Mouse (Mus musculus) kidney, postnatal 0 days (tissue): Measurements from ENCODE around the gene Tigar. TPM values are rescaled to one million over a fixed set of nuclear protein-coding genes. Genes with fewer than 3 reads are reported as not detected.

ENCODE experiments used
- ATAC-seq: fragments of 200-750 bp; cut with Nextera tagmentation; replicated peaks from 2 replicates; pipeline ENCODE4 v1.8.0; 2017; ENCODE audit warnings: low read depth, moderate number of reproducible peaks, moderate TSS enrichment, moderate library complexity; ENCODE audit not compliant: low FRiP score
- DNase-seq: peaks from one replicate; pipeline ENCODE4 v3.0.0-alpha.2; 2016; ENCODE audit warnings: low spot score
- H3K27ac ChIP-seq: fragments of 300-500 bp; sonication (generic); 2 replicates; pipeline ENCODE4 v1.5.1; 2014; ENCODE audit warnings: mild to moderate bottlenecking
- H3K27me3 ChIP-seq: fragments of 300-500 bp; sonication (generic); 2 replicates; pipeline ENCODE4 v1.6.1; 2014; ENCODE audit warnings: low read length, mixed read lengths; ENCODE audit not compliant: insufficient read depth
- H3K36me3 ChIP-seq: fragments of 300-500 bp; sonication (generic); 2 replicates; pipeline ENCODE4 v1.6.1; 2014; ENCODE audit warnings: low read length, mixed read lengths; ENCODE audit not compliant: insufficient read depth
- H3K4me1 ChIP-seq: fragments of 300-500 bp; sonication (generic); replicated peaks from 2 replicates; pipeline ENCODE4 v1.6.1; 2014; ENCODE audit warnings: antibody characterized with exemption, low read length, mixed read lengths; ENCODE audit not compliant: insufficient read depth
- H3K4me2 ChIP-seq: fragments of 300-500 bp; sonication (generic); 2 replicates; pipeline ENCODE4 v1.6.1; 2014; ENCODE audit warnings: mild to moderate bottlenecking, low read length, moderate library complexity, mixed read lengths
- H3K4me3 ChIP-seq: fragments of 300-500 bp; sonication (generic); replicated peaks from 2 replicates; pipeline ENCODE4 v1.5.1; 2014; ENCODE audit warnings: low read depth, low read length
- H3K9ac ChIP-seq: fragments of 300-500 bp; sonication (generic); 2 replicates; pipeline ENCODE4 v1.6.1; 2014; ENCODE audit warnings: low read depth, low read length
- H3K9me3 ChIP-seq: fragments of 300-500 bp; sonication (generic); replicated peaks from 2 replicates; pipeline ENCODE4 v1.6.1; 2016; ENCODE audit warnings: low read length, inconsistent platforms, mixed read lengths
- CTCF ChIP-seq: IDR thresholded peaks from 2 replicates; pipeline ENCODE4 v1.5.1; 2016; ENCODE audit warnings: antibody characterized with exemption, low read depth, mild to moderate bottlenecking, moderate library complexity
- WGBS: fragments of 180-500 bp; shearing (Covaris S2); extraction: QIAGEN DNeasy Blood & Tissue Kit; methylation state at CpG from one replicate; pipeline ENCODE4 v1.1.7; 2014; 5-methylcytosine and 5-hydroxymethylcytosine counted together
- polyA plus RNA-seq: library from polyadenylated mRNA; unstranded; fragments of >200 nt; fragmentation: Nextera tagmentation; extraction: Ambion mirVana; gene quantifications from 2 replicates; pipeline ENCODE4 v1.2.1, GENCODE M21; 2015

Tigar gene
- polyA plus RNA-seq, 1 experiment from 2014 or later: 2.6 TPM

GRCm38 (mm10) chr6:127148526-127149302 is 39.4 kb upstream of the Tigar start:
- H3K9ac ChIP-seq: peak overlapping the region; percentile 84
- ATAC-seq (no peak), DNase-seq (peak; percentile 68)
- H3K27me3 ChIP-seq: no peaks in the 10 kb centered on the region
- peaks cover 16% of the 10 kb centered on the region for H3K4me1 ChIP-seq
- peak overlapping the region; percentile 91 for H3K4me2 ChIP-seq
- peak overlapping the region; percentile 80 for H3K4me3 ChIP-seq
- no peaks in the 10 kb centered on the region for H3K9me3 ChIP-seq
- H3K27ac ChIP-seq: no peak overlapping the region; the same call in 1 of the 2 replicates
- WGBS: 9% methylated on average over 20 of the region's 20 CpGs
- no peak for TF ChIP-seq CTCF
- 0 out of 2 replicates have a peak, but pooled peaks cover 6% of the 10 kb centered on the region for H3K36me3 ChIP-seq

- Histone ChIP-seq H3K4me2 (no peak overlapping the region; the same call in 1 of the 2 replicates), H3K9ac (no peak overlapping the region), H3K36me3 (0 out of 2 replicates have a peak, but pooled peaks cover 6% of the 10 kb centered on the region), H3K4me3 (no peak overlapping the region), H3K4me1 (0 out of 2 replicates have a peak, but pooled peaks cover 6% of the 10 kb centered on the region), H3K9me3 (no peaks in the 10 kb centered on the region), H3K27me3 (no peaks in the 10 kb centered on the region), H3K27ac (no peak overlapping the region)
- no peak for ATAC-seq
- WGBS: 0% methylated on average over 4 of the region's 4 CpGs
- peak; percentile 96 for DNase-seq
- peak; percentile 99 for TF ChIP-seq CTCF
Observed at GRCm38 (mm10) chr6:127147665-127148064, 38.3 kb upstream of the Tigar start.

- Histone ChIP-seq H3K4me2 (no peak overlapping the region), H3K4me1 (0 out of 2 replicates have a peak, but pooled peaks cover 3% of the 10 kb centered on the region), H3K27ac (no peak overlapping the region), H3K4me3 (no peak overlapping the region), H3K27me3 (no peaks in the 10 kb centered on the region), H3K36me3 (0 out of 2 replicates have a peak, but pooled peaks cover 6% of the 10 kb centered on the region), H3K9me3 (no peaks in the 10 kb centered on the region), H3K9ac (no peak overlapping the region)
- ATAC-seq (no peak), DNase-seq (no peak)
- WGBS: 71% methylated on average over 3 of the region's 3 CpGs
- TF ChIP-seq CTCF: no peak
Observed at GRCm38 (mm10) chr6:127146322-127146947, 37.1 kb upstream of the Tigar start.

DNA sequence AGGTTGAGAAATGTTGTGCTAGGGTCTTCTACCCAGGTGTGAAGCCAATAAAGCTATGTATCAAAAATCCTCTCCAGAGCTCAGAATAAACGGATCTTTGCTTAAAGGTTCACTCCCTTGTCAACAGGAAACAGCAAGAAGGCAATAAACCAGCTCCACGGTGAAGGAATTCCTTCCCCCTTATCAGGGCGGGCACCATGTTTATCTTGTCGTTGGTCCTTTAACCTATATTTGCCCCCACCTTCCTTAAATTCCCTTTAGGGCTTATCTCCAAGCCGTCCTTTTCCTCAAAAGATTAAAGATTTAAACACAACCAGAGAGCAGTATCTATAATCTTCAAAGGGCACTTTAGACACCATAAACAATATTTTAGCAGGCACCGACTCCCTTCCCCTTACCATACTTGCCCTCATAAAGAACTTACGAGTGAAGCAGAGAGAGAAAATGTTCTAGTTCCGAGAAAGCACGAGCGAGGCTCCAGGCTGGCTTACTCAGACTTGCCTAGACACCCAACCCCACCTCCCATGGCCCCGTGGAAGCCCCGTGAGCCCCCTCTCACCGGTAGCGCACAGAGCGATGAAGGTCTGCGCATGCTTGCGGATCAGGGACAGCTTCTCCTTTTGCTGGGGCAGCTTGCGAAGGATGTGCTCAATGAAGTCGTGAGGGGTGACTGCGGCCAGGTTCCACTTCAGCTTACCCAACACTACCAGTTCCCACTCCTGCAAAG is 36.3 kb upstream of the Tigar start:
- 59% methylated on average over 20 of the region's 20 CpGs for WGBS
- H3K27me3 ChIP-seq: no peaks in the 10 kb centered on the region
- no peak overlapping the region for H3K4me2 ChIP-seq
- H3K4me1 ChIP-seq: no peaks in the 10 kb centered on the region
- H3K36me3 ChIP-seq: peaks cover 6% of the 10 kb centered on the region; the same call in 1 of the 2 replicates
- ATAC-seq: no peak
- DNase-seq: no peak
- H3K9me3 ChIP-seq: no peaks in the 10 kb centered on the region
- no peak overlapping the region for H3K9ac ChIP-seq
- no peak for TF ChIP-seq CTCF
- no peak overlapping the region for H3K27ac ChIP-seq
- no peak overlapping the region for H3K4me3 ChIP-seq

DNA sequence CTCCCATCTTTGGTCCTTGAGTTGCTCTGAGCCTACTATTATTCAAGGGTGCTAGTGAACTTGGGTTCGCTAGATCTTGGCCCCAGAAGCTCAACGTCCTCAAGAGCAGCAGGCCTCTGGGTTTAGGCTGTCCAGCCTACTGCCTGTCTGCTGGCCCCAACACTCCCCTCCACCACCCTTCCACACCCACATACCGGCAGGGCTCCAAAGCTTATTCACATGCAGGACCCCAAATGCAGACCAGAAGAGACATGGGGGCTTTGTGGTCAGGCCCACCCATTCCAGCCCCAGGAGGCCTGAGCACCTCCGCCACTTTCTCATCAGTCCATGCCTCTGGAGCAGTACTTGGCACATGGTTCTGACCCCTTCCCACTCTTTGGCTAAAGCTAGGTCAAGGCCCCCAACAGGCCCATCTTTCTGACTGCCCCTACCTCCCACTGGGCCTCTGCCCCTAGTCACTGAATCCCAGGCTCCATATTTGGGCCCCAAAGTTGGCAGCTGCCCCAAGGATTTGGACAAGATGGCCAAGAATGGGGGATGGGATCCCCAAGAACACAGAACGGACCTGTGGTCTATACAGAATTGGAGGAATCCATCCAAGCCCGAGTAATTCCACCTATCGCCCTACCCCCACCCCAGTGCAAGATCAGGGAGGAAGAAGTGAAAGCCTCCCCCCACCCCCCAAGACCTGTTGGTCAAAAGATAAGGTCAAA is 34.4 kb upstream of the Tigar start:
- Histone ChIP-seq H3K4me1 (no peaks in the 10 kb centered on the region), H3K4me3 (no peak overlapping the region), H3K4me2 (no peak overlapping the region), H3K9me3 (no peaks in the 10 kb centered on the region), H3K9ac (no peak overlapping the region), H3K27ac (no peak overlapping the region), H3K27me3 (no peaks in the 10 kb centered on the region), H3K36me3 (peaks cover 23% of the 10 kb centered on the region; the same call in 1 of the 2 replicates)
- 80% methylated on average over 7 of the region's 7 CpGs for WGBS
- no peak for DNase-seq
- no peak for ATAC-seq
- TF ChIP-seq CTCF: no peak
